Mouse (Mus musculus): ENCODE results near the gene Gm45233.

DNA sequence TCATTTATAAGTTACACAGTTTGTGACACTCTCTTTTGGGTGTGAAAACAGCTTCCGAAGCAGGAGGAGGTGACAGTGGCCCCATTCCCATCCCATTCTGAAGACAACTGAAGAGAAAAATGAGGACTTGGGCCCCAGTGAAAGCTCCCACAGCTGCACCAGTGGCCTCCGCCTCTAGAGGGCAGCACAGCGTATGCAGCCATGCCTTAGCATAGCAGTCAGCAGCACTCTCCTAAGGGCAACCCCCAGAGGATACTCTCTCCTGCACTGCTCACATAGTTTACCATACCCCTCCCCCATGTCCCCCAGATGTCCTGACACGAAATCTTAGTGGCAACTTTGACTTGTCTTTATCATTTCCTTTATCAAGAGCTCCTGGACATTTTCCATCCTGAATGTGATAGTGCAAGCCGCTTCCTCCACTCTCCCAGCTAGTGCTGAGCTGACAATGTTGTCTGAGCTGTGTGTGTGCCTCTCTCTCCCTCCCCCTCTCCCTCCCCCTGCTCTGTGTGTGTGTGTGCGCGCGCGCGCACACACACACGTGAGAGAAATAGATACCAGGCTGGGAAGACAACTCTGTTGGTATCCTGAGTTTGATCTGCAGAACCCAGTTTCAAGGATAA, 20.8 kb upstream of the Gm45233 start:
- TF ChIP-seq CTCF (IDR thresholded peaks at IDR 0.05; ENCODE audit: insufficient read depth, low read length) (peak; percentile 98), POLR2A (IDR thresholded peaks at IDR 0.05; ENCODE audit: borderline replicate concordance, extremely low read depth, low read depth, low read length) (no peak)

Data from lung, adult 2 months (tissue).